Comparison of ENCODE assay signal across 17 mouse cellular contexts in the genomic region with DNA sequence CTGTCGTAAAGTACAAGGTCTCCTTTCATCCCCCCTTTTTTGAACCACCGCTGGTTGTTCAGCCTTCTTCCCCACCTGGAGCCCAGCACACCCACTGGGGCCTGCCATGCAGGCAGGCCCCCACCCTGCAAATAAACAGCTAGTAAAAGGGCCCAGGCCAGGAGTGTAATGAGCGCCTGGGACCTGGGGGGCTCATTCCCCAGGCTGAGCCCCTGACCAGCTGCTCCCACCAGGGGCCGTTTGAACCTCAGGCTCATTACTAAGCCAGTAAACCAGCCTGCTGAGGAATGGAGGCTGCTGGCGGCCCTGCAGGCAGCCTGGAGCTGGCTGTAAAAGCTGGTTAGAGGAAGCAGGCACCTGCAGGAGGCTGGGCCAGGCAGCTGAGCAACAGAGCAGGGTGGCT.
A peak's percentile ranks its signal among the peaks of the same experiment; 100 is the strongest.
DNase-seq lines count a peak whose midpoint lies in the region; ATAC-seq and TF ChIP-seq lines count a peak whose summit lies in the region.
"Had no signal": no experiment of that assay in that cellular context is flagged by ENCODE, and none has a peak within 500 bp of the region (broad histone marks: within the 10 kb centered on the region; RNA-seq: fewer than 3 reads in every experiment).

No protein-coding gene starts in this region.

- no peak for ATAC-seq in midbrain, embryonic 14.5 days (ENCODE audit: low FRiP score, low TSS enrichment)
- no peak for ATAC-seq in midbrain, embryonic 16.5 days
- ATAC-seq in limb, embryonic 14.5 days (ENCODE audit: low FRiP score, low read depth): peak; percentile 85
- no peak for ATAC-seq in forebrain, embryonic 16.5 days
- ATAC-seq: CD4-positive, CD25-positive, alpha-beta regulatory T cell, adult 4 months; intestine, embryonic 16.5 days had no signal

- no peaks in the 10 kb centered on the region for H3K27me3 ChIP-seq in midbrain, embryonic 14.5 days (ENCODE audit: control insufficient read depth, insufficient read depth, low read length)
- no peaks in the 10 kb centered on the region for H3K27me3 ChIP-seq in midbrain, embryonic 16.5 days (ENCODE audit: control insufficient read depth, insufficient read depth, low read depth, low read length)
- H3K27me3 ChIP-seq in limb, embryonic 14.5 days (ENCODE audit: control insufficient read depth, insufficient read depth, low read length): no peaks in the 10 kb centered on the region
- H3K27me3 ChIP-seq in forebrain, embryonic 16.5 days (replicated peaks; ENCODE audit: control insufficient read depth, insufficient read depth, low read length): no peaks in the 10 kb centered on the region

- no peak overlapping the region for H3K4me2 ChIP-seq in midbrain, embryonic 14.5 days (ENCODE audit: low read length)
- H3K4me2 ChIP-seq in midbrain, embryonic 16.5 days (ENCODE audit: low read length): no peak overlapping the region
- H3K4me2 ChIP-seq in limb, embryonic 14.5 days (replicated peaks; ENCODE audit: low read depth, low read length, severe bottlenecking): no peak overlapping the region
- no peak overlapping the region for H3K4me2 ChIP-seq in forebrain, embryonic 16.5 days (ENCODE audit: low read length)
- H3K4me2 ChIP-seq: hindbrain, embryonic 14.5 days had no signal

- peak; percentile 25 for DNase-seq in embryo, embryonic 11 days
- no peak for DNase-seq in embryo, embryonic 10 days (ENCODE audit: low spot score)
- peak; percentile 25 for DNase-seq in midbrain, embryonic 14.5 days
- peak; percentile 59 for DNase-seq in limb, embryonic 14.5 days (ENCODE audit: low spot score)
- peak; percentile 72 for DNase-seq in thymus, postnatal 14 days
- no peak for DNase-seq in kidney, postnatal 14 days
- DNase-seq: cerebellum, adult 9-11 months; gastrocnemius, postnatal 14 days; left cerebral cortex, postnatal 4 days; lung, postnatal 10 days had no signal

- H3K9ac ChIP-seq in midbrain, embryonic 14.5 days (replicated peaks; ENCODE audit: low read length): no peak overlapping the region
- H3K9ac ChIP-seq in midbrain, embryonic 16.5 days (ENCODE audit: low read depth, low read length): no peak overlapping the region
- no peak overlapping the region for H3K9ac ChIP-seq in limb, embryonic 14.5 days (ENCODE audit: low read depth, low read length, severe bottlenecking)
- H3K9ac ChIP-seq in forebrain, embryonic 16.5 days (replicated peaks; ENCODE audit: low read depth, low read length): no peak overlapping the region
- H3K9ac ChIP-seq: hindbrain, embryonic 14.5 days had no signal

- peak overlapping the region; percentile 20; the same call in 1 of the 2 replicates for H3K27ac ChIP-seq in midbrain, embryonic 14.5 days (replicated peaks; ENCODE audit: low read depth, low read length)
- H3K27ac ChIP-seq in midbrain, embryonic 16.5 days (ENCODE audit: low read length): no peak overlapping the region
- 0 out of 2 replicates have a peak overlapping the region, but pooled peaks have one; percentile 13 for H3K27ac ChIP-seq in limb, embryonic 14.5 days (replicated peaks; ENCODE audit: low read depth, low read length)
- no peak overlapping the region for H3K27ac ChIP-seq in forebrain, embryonic 16.5 days (ENCODE audit: low read length)
- H3K27ac ChIP-seq: hindbrain, embryonic 14.5 days had no signal

- H3K4me1 ChIP-seq in midbrain, embryonic 14.5 days (ENCODE audit: control insufficient read depth, insufficient read depth, low read length): no peaks in the 10 kb centered on the region
- peaks cover 2% of the 10 kb centered on the region; the same call in 1 of the 2 replicates for H3K4me1 ChIP-seq in midbrain, embryonic 16.5 days (ENCODE audit: control insufficient read depth, insufficient read depth, low read length)
- H3K4me1 ChIP-seq in limb, embryonic 14.5 days (ENCODE audit: control insufficient read depth, insufficient read depth, low read length): peaks cover 22% of the 10 kb centered on the region
- H3K4me1 ChIP-seq in forebrain, embryonic 16.5 days (replicated peaks; ENCODE audit: control insufficient read depth, insufficient read depth, low read length): no peaks in the 10 kb centered on the region

- no peak overlapping the region for H3K4me3 ChIP-seq in midbrain, embryonic 14.5 days (replicated peaks; ENCODE audit: low read depth, low read length)
- H3K4me3 ChIP-seq in midbrain, embryonic 16.5 days (ENCODE audit: low read depth, low read length): no peak overlapping the region
- no peak overlapping the region for H3K4me3 ChIP-seq in limb, embryonic 14.5 days (replicated peaks; ENCODE audit: low read length)
- H3K4me3 ChIP-seq in forebrain, embryonic 16.5 days (replicated peaks; ENCODE audit: low read length): no peak overlapping the region
- H3K4me3 ChIP-seq: megakaryocyte, embryonic 14.5 days had no signal

- H3K36me3 ChIP-seq in midbrain, embryonic 14.5 days (ENCODE audit: control insufficient read depth, insufficient read depth, low read length): no peaks in the 10 kb centered on the region
- no peaks in the 10 kb centered on the region for H3K36me3 ChIP-seq in midbrain, embryonic 16.5 days (ENCODE audit: control insufficient read depth, insufficient read depth, low read length)
- H3K36me3 ChIP-seq in limb, embryonic 14.5 days (ENCODE audit: control insufficient read depth, insufficient read depth, low read length): no peaks in the 10 kb centered on the region
- H3K36me3 ChIP-seq in forebrain, embryonic 16.5 days (ENCODE audit: control insufficient read depth, insufficient read depth): no peaks in the 10 kb centered on the region
- H3K36me3 ChIP-seq: G1E had no signal

- 22% methylated on average over 5 of the region's 5 CpGs for WGBS in midbrain, embryonic 14.5 days
- WGBS in midbrain, embryonic 16.5 days: 16% methylated on average over 5 of the region's 5 CpGs
- WGBS in limb, embryonic 14.5 days: 12% methylated on average over 5 of the region's 5 CpGs
- 34% methylated on average over 5 of the region's 5 CpGs for WGBS in forebrain, embryonic 16.5 days

- TF ChIP-seq POLR2A in limb, embryonic 14.5 days (IDR thresholded peaks at IDR 0.05; ENCODE audit: borderline replicate concordance, extremely low read depth, insufficient read depth, insufficient read length): no peak

- H3K9me3 ChIP-seq in midbrain, embryonic 14.5 days (ENCODE audit: control insufficient read depth, low read length): no peaks in the 10 kb centered on the region
- H3K9me3 ChIP-seq in midbrain, embryonic 16.5 days (replicated peaks; ENCODE audit: control insufficient read depth, low read length, poor library complexity, severe bottlenecking): no peaks in the 10 kb centered on the region
- no peaks in the 10 kb centered on the region for H3K9me3 ChIP-seq in limb, embryonic 14.5 days (ENCODE audit: control insufficient read depth, low read length)
- no peaks in the 10 kb centered on the region for H3K9me3 ChIP-seq in forebrain, embryonic 16.5 days (ENCODE audit: control insufficient read depth, low read length)
- H3K9me3 ChIP-seq: G1E had no signal

Comparison
In these comparisons a context has a peak if more than half of its experiments do, and no peak if none do; other contexts are left out.
1. DNase-seq: peak in embryo, embryonic 11 days (single experiment), midbrain, embryonic 14.5 days (single experiment), limb, embryonic 14.5 days (single experiment) and thymus, postnatal 14 days (single experiment); none in embryo, embryonic 10 days (single experiment) and kidney, postnatal 14 days (single experiment).
2. H3K27ac ChIP-seq: peak in midbrain, embryonic 14.5 days (single experiment) and limb, embryonic 14.5 days (single experiment); none in midbrain, embryonic 16.5 days (single experiment) and forebrain, embryonic 16.5 days (single experiment).